Comparison of ENCODE assay signal across 8 mouse cellular contexts in genomic region chr5:111098516-111099274, GRCm38 (mm10).
DNase-seq lines count a peak whose midpoint lies in the region; ATAC-seq and TF ChIP-seq lines count a peak whose summit lies in the region.

No protein-coding gene starts in this region.

- H3K4me2 ChIP-seq in lung, embryonic 14.5 days: no peak overlapping the region
- no peak overlapping the region for H3K4me2 ChIP-seq in intestine, embryonic 16.5 days (ENCODE audit: low read depth, low read length)

- H3K4me1 ChIP-seq in lung, embryonic 14.5 days (ENCODE audit: insufficient read depth): peaks cover 15% of the 10 kb centered on the region
- H3K4me1 ChIP-seq in intestine, embryonic 16.5 days (ENCODE audit: control insufficient read depth, insufficient read depth, low read length): peaks cover 17% of the 10 kb centered on the region

- peak; percentile 37 for DNase-seq in lung, embryonic 14.5 days
- no peak for DNase-seq in lung, postnatal 14 days
- DNase-seq in lung, postnatal 36 days: peak; percentile 55
- peak; percentile 70 for DNase-seq in yolk sac, embryonic 10.5 days (ENCODE audit: low spot score)
- DNase-seq in thymus, postnatal 36 days: no peak
- DNase-seq in right cerebral cortex, postnatal 4 days: no peak

- no peaks in the 10 kb centered on the region for H3K9me3 ChIP-seq in lung, embryonic 14.5 days (ENCODE audit: low read depth, low read length)
- H3K9me3 ChIP-seq in intestine, embryonic 16.5 days (ENCODE audit: control insufficient read depth, low read length): no peaks in the 10 kb centered on the region

- 35% methylated on average over 7 of the region's 7 CpGs for WGBS in lung, embryonic 14.5 days
- 30% methylated on average over 7 of the region's 7 CpGs for WGBS in intestine, embryonic 16.5 days

- no peak overlapping the region for H3K4me3 ChIP-seq in lung, embryonic 14.5 days (ENCODE audit: low read depth, low read length)
- H3K4me3 ChIP-seq in intestine, embryonic 16.5 days (ENCODE audit: low read length): no peak overlapping the region

- TF ChIP-seq CTCF in lung, embryonic 14.5 days (IDR thresholded peaks at IDR 0.05; ENCODE audit: low read depth): no peak

- H3K27me3 ChIP-seq in lung, embryonic 14.5 days (ENCODE audit: insufficient read depth, low read length): no peaks in the 10 kb centered on the region
- no peaks in the 10 kb centered on the region for H3K27me3 ChIP-seq in intestine, embryonic 16.5 days (replicated peaks; ENCODE audit: control insufficient read depth, insufficient read depth, low read length)

- no peak overlapping the region for H3K9ac ChIP-seq in lung, embryonic 14.5 days
- H3K9ac ChIP-seq in intestine, embryonic 16.5 days (ENCODE audit: low read depth, low read length): no peak overlapping the region; the same call in 1 of the 2 replicates

- peak overlapping the region; percentile 32; the same call in 1 of the 2 replicates for H3K27ac ChIP-seq in lung, embryonic 14.5 days (ENCODE audit: low read depth)
- peak overlapping the region; percentile 70 for H3K27ac ChIP-seq in intestine, embryonic 16.5 days (ENCODE audit: low read length)

- ATAC-seq in lung, embryonic 14.5 days (ENCODE audit: insufficient read depth): no peak
- ATAC-seq in intestine, embryonic 16.5 days: peak; percentile 89
- ATAC-seq in megakaryocyte, adult 5-6 weeks (ENCODE audit: poor library complexity, severe bottlenecking): no peak

- peaks cover 29% of the 10 kb centered on the region for H3K36me3 ChIP-seq in lung, embryonic 14.5 days (ENCODE audit: insufficient read depth)
- no peaks in the 10 kb centered on the region for H3K36me3 ChIP-seq in intestine, embryonic 16.5 days (ENCODE audit: control insufficient read depth, insufficient read depth, low read length)

Comparison
In these comparisons a context has a peak if more than half of its experiments do, and no peak if none do; other contexts are left out.
1. DNase-seq: peak in lung, embryonic 14.5 days (single experiment), lung, postnatal 36 days (single experiment) and yolk sac, embryonic 10.5 days (single experiment); none in lung, postnatal 14 days (single experiment), thymus, postnatal 36 days (0 of 2) and right cerebral cortex, postnatal 4 days (single experiment).